Mouse (Mus musculus): Measurements from ENCODE around the gene Serpina3f. TPM values are rescaled to one million over a fixed set of nuclear protein-coding genes. Genes with fewer than 3 reads are reported as not detected.

The Serpina3f gene
- total and polyA plus RNA-seq, 3 experiments: 0.35 to 0.51 TPM; not detected in 1

DNA sequence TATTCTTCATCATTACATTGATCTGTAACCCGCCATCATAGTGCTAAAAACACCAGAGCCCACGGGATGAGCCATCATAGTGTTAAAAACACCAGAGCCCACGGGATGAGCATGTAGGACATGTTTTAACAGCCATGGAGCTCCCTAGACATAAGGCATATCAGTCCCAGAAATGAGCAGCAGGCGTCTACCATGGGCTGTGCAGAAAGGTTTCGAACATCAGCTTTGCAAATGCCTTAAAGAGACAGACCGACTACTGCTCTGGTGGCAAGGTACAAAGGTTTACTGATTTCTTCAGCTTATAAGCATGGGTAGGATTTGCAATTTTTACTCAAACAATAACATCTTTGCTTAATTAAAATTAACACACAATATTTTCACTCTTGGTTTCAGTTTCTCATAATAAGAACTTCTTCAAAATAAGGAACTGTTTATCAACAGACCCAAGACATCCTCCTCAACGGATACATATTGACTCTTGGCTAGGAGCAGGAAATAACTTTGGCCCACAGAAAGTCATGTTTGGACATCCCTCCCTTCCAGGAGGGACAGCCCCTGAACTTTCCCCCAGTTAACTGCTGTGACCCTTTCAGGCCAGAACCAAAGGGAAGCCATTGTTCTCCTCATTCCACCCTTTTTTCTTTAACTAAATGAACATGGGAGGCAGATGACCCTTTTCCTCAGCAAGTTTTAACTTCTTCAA, 10.4 kb downstream of the Serpina3f start:
- DNase-seq (ENCODE audit: extremely low read depth): peak; percentile 58
- Histone ChIP-seq H3K9ac (ENCODE audit: insufficient read depth, low read depth) (no peak overlapping the region), H3K9me3 (replicated peaks; ENCODE audit: low read length) (no peaks in the 10 kb centered on the region), H3K4me3 (replicated peaks in 1 of 3; ENCODE audit: low read depth in 2 of 3, low read length in 2 of 3, poor library complexity in 1 of 3) (no peak overlapping the region), H3K4me2 (ENCODE audit: insufficient read depth, low read depth, poor library complexity, severe bottlenecking) (peak overlapping the region; percentile 51; the same call in 1 of the 2 replicates), H3K79me2 (replicated peaks; ENCODE audit: control insufficient read depth, extremely low read depth, insufficient read depth, poor library complexity, severe bottlenecking) (no peaks in the 10 kb centered on the region), H3K36me3 (replicated peaks in 1 of 2; ENCODE audit: control insufficient read depth in 1 of 2, insufficient read depth in 1 of 2, low read length in 1 of 2) (no peaks in the 10 kb centered on the region), H3K27ac (ENCODE audit: insufficient read depth, low read depth) (no peak overlapping the region), H3K27me3 (replicated peaks) (no peaks in the 10 kb centered on the region), H3K4me1 (ENCODE audit: control insufficient read depth in 1 of 2, insufficient read depth in 2 of 2) (peaks cover 12 to 42% of the 10 kb centered on the region in 2 experiments; a peak in 3 of 4 replicates)
- in situ Hi-C loops (cut with MboI; ENCODE audit: low pct_ligation_motif_present, low pct_unique_long_range_greater_than_20kb, low sequenced_read_pairs) (no loop called here), dilution Hi-C loops (cut with MboI; ENCODE audit: extremely low pct_ligation_motif_present, extremely low pct_unique_long_range_greater_than_20kb, low sequenced_read_pairs) (no loop called here)
- 0 out of 2 replicates have a peak, but pooled peaks have one; percentile 40 for TF ChIP-seq MAZ (IDR thresholded peaks at IDR 0.05; ENCODE audit: low read depth, low read length)
- no peak for TF ChIP-seq NRF1 (IDR thresholded peaks at IDR 0.05; ENCODE audit: low read depth, low read length)
- TF ChIP-seq BHLHE40 (IDR thresholded peaks at IDR 0.05; ENCODE audit: low read depth, low read length): peak; percentile 58
- TF ChIP-seq CHD1 (IDR thresholded peaks at IDR 0.05; ENCODE audit: low read depth, low read length): 0 out of 2 replicates have a peak, but pooled peaks have one; percentile 41
- peak; percentile 27 for TF ChIP-seq RAD21 (IDR thresholded peaks at IDR 0.05; ENCODE audit: low read depth, low read length)
- no peak for TF ChIP-seq GABPA (IDR thresholded peaks at IDR 0.05; ENCODE audit: insufficient replicate concordance, low read depth, low read length)
- peak; percentile 39 for TF ChIP-seq ETS1 (conservative IDR thresholded peaks at IDR 0.05; ENCODE audit: low read depth, low read length)
- TF ChIP-seq MXI1 (IDR thresholded peaks at IDR 0.05; ENCODE audit: low read depth, low read length): no peak
- peak; percentile 78; the same call in 1 of the 2 replicates for TF ChIP-seq RCOR1 (conservative IDR thresholded peaks at IDR 0.05; ENCODE audit: low read depth, low read length)
- peak; percentile 51; the same call in 1 of the 2 replicates for TF ChIP-seq SIN3A (IDR thresholded peaks at IDR 0.05; ENCODE audit: low read length)
- peak; percentile 44; the same call in 1 of the 2 replicates for TF ChIP-seq TCF12 (IDR thresholded peaks at IDR 0.05; ENCODE audit: low read depth, low read length)
- no peak for TF ChIP-seq UBTF (IDR thresholded peaks at IDR 0.05; ENCODE audit: low read depth, low read length)
- TF ChIP-seq JUN (IDR thresholded peaks at IDR 0.05; ENCODE audit: insufficient read depth, low read depth, low read length): 0 out of 2 replicates have a peak, but pooled peaks have one; percentile 14
- TF ChIP-seq CTCF (conservative IDR thresholded peaks at IDR 0.05 in 1 of 2, IDR thresholded peaks at IDR 0.05 in 1 of 2; ENCODE audit: low read depth in 2 of 2, low read length in 2 of 2): peak in 1 of 2 experiments; percentile 16; a peak in 1 of 4 replicates
- TF ChIP-seq ZKSCAN1 (IDR thresholded peaks at IDR 0.05; ENCODE audit: borderline replicate concordance, low read depth, low read length): no peak
- TF ChIP-seq POLR2AphosphoS2 (IDR thresholded peaks at IDR 0.05; ENCODE audit: low read depth, low read length): no peak
- peak; percentile 50; the same call in 1 of the 2 replicates for TF ChIP-seq TBP (conservative IDR thresholded peaks at IDR 0.05; ENCODE audit: low read depth, low read length)
- no peak for TF ChIP-seq KAT2A (IDR thresholded peaks at IDR 0.05; ENCODE audit: insufficient replicate concordance, low read length)
- TF ChIP-seq EP300 (IDR thresholded peaks at IDR 0.05; ENCODE audit: low read length): peak; percentile 74
- TF ChIP-seq E2F4 (IDR thresholded peaks at IDR 0.05; ENCODE audit: insufficient replicate concordance, low read depth, low read length): no peak
- peak; percentile 62; the same call in 1 of the 2 replicates for TF ChIP-seq MEF2A (IDR thresholded peaks at IDR 0.05; ENCODE audit: borderline replicate concordance, low read depth, low read length)
- TF ChIP-seq NELFE (IDR thresholded peaks at IDR 0.05; ENCODE audit: low read depth, low read length): no peak
- 0 out of 2 replicates have a peak, but pooled peaks have one; percentile 30 for TF ChIP-seq ELF1 (IDR thresholded peaks at IDR 0.05; ENCODE audit: low read depth, low read length)
- peak; percentile 46 for TF ChIP-seq IRF4 (IDR thresholded peaks at IDR 0.05; ENCODE audit: low read depth, low read length)

Measured in CH12.LX (cell line).